Mouse (Mus musculus): ENCODE data around the gene Setd4.

Gene Setd4

DNA sequence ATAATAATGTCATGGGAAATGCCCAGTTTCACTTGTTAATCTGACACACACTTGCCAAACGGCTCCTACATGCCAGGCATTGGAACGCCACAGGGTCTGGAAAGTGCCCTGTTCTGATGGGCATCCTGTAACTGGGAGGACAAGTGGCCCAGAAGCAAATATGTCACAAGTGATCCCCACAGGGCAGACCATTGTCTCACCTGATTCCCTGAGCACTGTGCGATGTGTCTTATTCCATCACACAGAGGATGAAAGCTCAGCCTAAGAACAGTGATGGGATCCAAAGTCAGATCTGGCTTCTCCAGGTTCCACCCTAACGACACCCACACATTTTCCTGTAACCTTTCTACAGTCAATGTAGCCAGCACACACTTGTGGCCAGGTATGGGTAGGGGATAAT is 58.9 kb downstream of the Setd4 start:
- no peak for DNase-seq (ENCODE audit: low spot score)

DNA sequence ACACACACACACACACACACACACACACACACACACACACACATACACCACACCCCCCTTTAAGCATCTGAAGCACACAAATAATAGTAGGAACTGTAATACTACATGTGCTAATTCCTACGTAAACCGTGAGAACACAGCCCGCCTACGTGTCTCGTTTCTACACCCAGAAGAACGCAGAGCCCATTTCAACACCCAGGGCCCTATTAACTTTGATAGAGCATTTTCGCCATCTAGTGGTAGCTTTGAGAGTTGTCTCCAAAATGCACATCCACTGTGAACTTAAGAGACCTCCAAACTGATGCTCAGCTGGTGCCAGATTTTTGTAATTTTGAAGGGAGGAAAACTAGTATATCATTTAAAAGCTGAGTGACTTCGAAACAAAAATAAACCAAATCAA is 60.2 kb downstream of the Setd4 start:
- DNase-seq (ENCODE audit: low spot score), result no peak

DNA sequence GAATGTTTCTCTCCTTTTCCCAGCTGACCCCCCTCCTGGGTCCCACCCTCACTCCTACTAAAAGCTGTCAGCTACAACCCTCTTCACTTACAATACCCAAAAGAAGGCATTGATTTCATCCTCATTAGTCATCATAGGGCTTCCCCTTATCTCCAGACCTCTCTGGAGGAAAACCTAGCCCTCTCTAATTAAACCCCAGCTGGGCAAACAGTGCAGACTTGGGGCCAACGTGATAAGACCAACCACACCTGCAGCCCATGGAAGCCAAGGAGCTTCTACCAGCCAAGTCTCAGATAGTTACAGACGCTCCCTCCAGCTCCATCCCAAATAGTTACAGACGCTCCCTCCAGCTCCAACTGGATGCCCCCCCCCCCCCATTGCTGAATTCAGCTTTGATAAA is 64.0 kb downstream of the Setd4 start:
- DNase-seq (ENCODE audit: low spot score), result no peak

DNA sequence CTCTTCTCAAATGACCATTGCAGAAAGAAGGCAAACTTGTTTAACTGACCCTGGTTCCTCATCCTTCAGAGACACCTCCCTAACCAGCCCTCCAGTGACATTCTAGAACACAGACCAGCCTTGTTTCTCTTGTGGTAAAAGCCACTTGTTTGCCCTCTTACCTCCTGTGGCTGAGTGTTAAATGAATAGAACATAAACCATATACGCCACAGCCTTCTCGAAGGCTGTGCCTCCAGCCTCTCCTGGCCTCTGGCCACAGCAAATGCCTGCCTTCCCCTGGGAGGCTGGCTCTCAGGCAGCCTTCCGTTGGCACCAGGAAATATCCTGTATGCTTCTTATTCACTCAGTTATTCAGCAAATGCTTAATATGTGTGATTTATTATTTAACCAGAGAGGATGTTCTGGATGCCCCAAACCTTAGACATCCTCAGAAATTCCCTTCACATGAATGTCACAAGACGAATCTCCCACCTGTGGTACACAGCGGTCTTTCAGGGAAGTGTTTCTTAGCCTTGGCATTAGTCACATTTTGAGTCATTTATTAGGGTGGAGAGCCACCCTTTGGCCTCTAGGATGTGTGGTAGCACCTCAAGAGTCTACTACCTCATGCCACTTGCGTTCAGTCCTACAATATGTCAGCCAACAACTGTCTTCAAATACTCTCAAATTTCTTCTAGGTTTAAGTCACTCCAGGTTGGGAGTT is 68.6 kb downstream of the Setd4 start:
- DNase-seq (ENCODE audit: low spot score), result no peak

Measured in urinary bladder, postnatal 10 days (tissue).